Mouse (Mus musculus) CH12.LX (cell line): Measurements from ENCODE around the gene Abhd14a. TPM values are rescaled to one million over a fixed set of nuclear protein-coding genes. Genes with fewer than 3 reads are reported as not detected.

Experiments
- DNase-seq: peaks from one replicate; pipeline ENCODE4 v3.0.0-alpha.2; 2013; ENCODE audit errors: extremely low read depth
- H3K27ac ChIP-seq: 2 replicates; pipeline ENCODE4 v1.5.1; 2012; ENCODE audit warnings: low read depth, mild to moderate bottlenecking, control low read depth, moderate library complexity; ENCODE audit not compliant: insufficient read depth
- H3K27me3 ChIP-seq: replicated peaks from 2 replicates; pipeline ENCODE3; 2012; ENCODE audit warnings: inconsistent platforms
- H3K36me3 ChIP-seq, 2 experiments: replicated peaks in 1 of 2; 2 replicates each; pipeline versions ENCODE3 to v1.6.1; 2012; ENCODE audit warnings: inconsistent platforms in 1 of 2, low read length in 1 of 2, mild to moderate bottlenecking in 1 of 2, mixed read lengths in 1 of 2, moderate library complexity in 1 of 2; ENCODE audit not compliant: control insufficient read depth in 1 of 2, insufficient read depth in 1 of 2
- H3K4me1 ChIP-seq, 2 experiments: 2 replicates each; pipeline ENCODE4 v1.6.1; 2012; ENCODE audit warnings: inconsistent platforms in 1 of 2, moderate library complexity in 1 of 2; ENCODE audit not compliant: insufficient read depth in 2 of 2, control insufficient read depth in 1 of 2
- H3K4me2 ChIP-seq: 2 replicates; pipeline ENCODE4 v1.6.1; 2012; ENCODE audit warnings: low read depth, mild to moderate bottlenecking, control low read depth; ENCODE audit not compliant: poor library complexity, insufficient read depth, severe bottlenecking
- H3K4me3 ChIP-seq, 3 experiments: fragments of 150-350 bp in 1 of 3; sonication (generic) in 1 of 3; replicated peaks in 1 of 3; 2 replicates each; pipeline versions ENCODE3 to v1.5.1; 2011 to 2012; ENCODE audit warnings: low read depth in 2 of 3, low read length in 2 of 3, mild to moderate bottlenecking in 2 of 3, moderate library complexity in 2 of 3, control low read depth in 1 of 3, improper control_type of control experiment in 1 of 3, inconsistent platforms in 1 of 3, mixed read lengths in 1 of 3; ENCODE audit not compliant: poor library complexity in 1 of 3
- H3K79me2 ChIP-seq: replicated peaks from 2 replicates; pipeline ENCODE4 v1.6.1; 2012; ENCODE audit warnings: mild to moderate bottlenecking, moderate library complexity; ENCODE audit not compliant: control insufficient read depth, poor library complexity, insufficient read depth, severe bottlenecking; ENCODE audit errors: extremely low read depth
- H3K9ac ChIP-seq: 2 replicates; pipeline ENCODE4 v1.6.1; 2012; ENCODE audit warnings: low read depth, mild to moderate bottlenecking, control low read depth, moderate library complexity; ENCODE audit not compliant: insufficient read depth
- H3K9me3 ChIP-seq: replicated peaks from 2 replicates; pipeline ENCODE3; 2012; ENCODE audit warnings: low read length, inconsistent platforms, mixed read lengths
- BHLHE40 ChIP-seq: IDR thresholded peaks from 2 replicates; pipeline ENCODE4 v1.6.1; 2011; ENCODE audit warnings: mild to moderate bottlenecking, low read depth, low read length, improper control_type of control experiment
- CHD1 ChIP-seq: IDR thresholded peaks from 2 replicates; pipeline ENCODE4 v1.6.1; 2012; ENCODE audit warnings: low read depth, low read length, improper control_type of control experiment, inconsistent platforms
- CHD2 ChIP-seq: IDR thresholded peaks from 2 replicates; pipeline ENCODE4 v1.6.1; 2011; ENCODE audit warnings: low read length, improper control_type of control experiment
- E2F4 ChIP-seq: IDR thresholded peaks from 2 replicates; pipeline ENCODE4 v1.6.1; 2011; ENCODE audit warnings: low read depth, low read length, improper control_type of control experiment; ENCODE audit not compliant: insufficient replicate concordance
- EP300 ChIP-seq: IDR thresholded peaks from 2 replicates; pipeline ENCODE4 v1.6.1; 2011; ENCODE audit warnings: low read length, improper control_type of control experiment
- ETS1 ChIP-seq: conservative IDR thresholded peaks from 2 replicates; pipeline ENCODE4 v1.6.1; 2012; ENCODE audit warnings: low read depth, mild to moderate bottlenecking, inconsistent platforms, low read length, improper control_type of control experiment, moderate library complexity
- GABPA ChIP-seq: IDR thresholded peaks from 2 replicates; pipeline ENCODE4 v1.6.1; 2012; ENCODE audit warnings: low read depth, low read length, improper control_type of control experiment, inconsistent platforms; ENCODE audit not compliant: insufficient replicate concordance
- HCFC1 ChIP-seq: IDR thresholded peaks from 2 replicates; pipeline ENCODE4 v1.6.1; 2012; ENCODE audit warnings: low read depth, mild to moderate bottlenecking, inconsistent platforms, low read length, improper control_type of control experiment
- JUN ChIP-seq: IDR thresholded peaks from 2 replicates; pipeline ENCODE4 v1.6.1; 2011; ENCODE audit warnings: low read depth, mild to moderate bottlenecking, low read length, improper control_type of control experiment, moderate library complexity; ENCODE audit not compliant: insufficient read depth
- KAT2A ChIP-seq: IDR thresholded peaks from 2 replicates; pipeline ENCODE4 v1.6.1; 2012; ENCODE audit warnings: low read length, improper control_type of control experiment, inconsistent platforms; ENCODE audit not compliant: insufficient replicate concordance
- MAFK ChIP-seq: IDR thresholded peaks from 2 replicates; pipeline ENCODE4 v1.6.1; 2011; ENCODE audit warnings: low read length, improper control_type of control experiment; ENCODE audit not compliant: insufficient replicate concordance
- MAX ChIP-seq: IDR thresholded peaks from 2 replicates; pipeline ENCODE4 v1.6.1; 2011; ENCODE audit warnings: low read length, improper control_type of control experiment
- MEF2A ChIP-seq: IDR thresholded peaks from 2 replicates; pipeline ENCODE4 v1.6.1; 2014; ENCODE audit warnings: low read depth, mild to moderate bottlenecking, inconsistent platforms, low read length, improper control_type of control experiment, borderline replicate concordance
- MXI1 ChIP-seq: IDR thresholded peaks from 2 replicates; pipeline ENCODE4 v1.6.1; 2011; ENCODE audit warnings: mild to moderate bottlenecking, low read depth, low read length, improper control_type of control experiment
- NELFE ChIP-seq: IDR thresholded peaks from 2 replicates; pipeline ENCODE4 v1.6.1; 2011; ENCODE audit warnings: low read depth, low read length, improper control_type of control experiment
- NRF1 ChIP-seq: IDR thresholded peaks from 2 replicates; pipeline ENCODE4 v1.6.1; 2014; ENCODE audit warnings: low read depth, mild to moderate bottlenecking, inconsistent platforms, low read length, improper control_type of control experiment, moderate library complexity
- PAX5 ChIP-seq: IDR thresholded peaks from 2 replicates; pipeline ENCODE4 v1.6.1; 2012; ENCODE audit warnings: low read length, inconsistent platforms, mixed read lengths
- RAD21 ChIP-seq: IDR thresholded peaks from 2 replicates; pipeline ENCODE4 v1.6.1; 2011; ENCODE audit warnings: low read depth, mild to moderate bottlenecking, low read length, improper control_type of control experiment, moderate library complexity
- RCOR1 ChIP-seq: conservative IDR thresholded peaks from 2 replicates; pipeline ENCODE4 v1.6.1; 2012; ENCODE audit warnings: low read depth, mild to moderate bottlenecking, inconsistent platforms, low read length, improper control_type of control experiment
- SMC3 ChIP-seq: IDR thresholded peaks from 2 replicates; pipeline ENCODE4 v1.6.1; 2011; ENCODE audit warnings: low read depth, low read length, improper control_type of control experiment
- TBP ChIP-seq: conservative IDR thresholded peaks from 2 replicates; pipeline ENCODE4 v1.6.1; 2011; ENCODE audit warnings: low read depth, low read length, improper control_type of control experiment
- UBTF ChIP-seq: IDR thresholded peaks from 2 replicates; pipeline ENCODE4 v1.6.1; 2012; ENCODE audit warnings: low read depth, mild to moderate bottlenecking, inconsistent platforms, low read length, improper control_type of control experiment, moderate library complexity
- USF1 ChIP-seq: IDR thresholded peaks from 2 replicates; pipeline ENCODE4 v1.6.1; 2014; ENCODE audit warnings: low read depth, mild to moderate bottlenecking, inconsistent platforms, low read length, improper control_type of control experiment
- USF2 ChIP-seq: conservative IDR thresholded peaks from 2 replicates; pipeline ENCODE4 v1.6.1; 2011; ENCODE audit warnings: low read depth, low read length, improper control_type of control experiment
- ZC3H11A ChIP-seq: IDR thresholded peaks from 2 replicates; pipeline ENCODE4 v1.6.1; 2012; ENCODE audit warnings: low read depth, mild to moderate bottlenecking, inconsistent platforms, low read length, improper control_type of control experiment
- ZKSCAN1 ChIP-seq: IDR thresholded peaks from 2 replicates; pipeline ENCODE4 v1.6.1; 2012; ENCODE audit warnings: low read depth, inconsistent platforms, low read length, improper control_type of control experiment, borderline replicate concordance
- ZNF384 ChIP-seq: IDR thresholded peaks from 2 replicates; pipeline ENCODE4 v1.6.1; 2012; ENCODE audit warnings: low read depth, low read length, improper control_type of control experiment, inconsistent platforms
- dilution Hi-C: fragments of 300-500 bp; cut with MboI; formaldehyde crosslinking; loops from 2 replicates; pipeline ENCODE4 v1.14.3; 2020; ENCODE audit warnings: low sequenced_read_pairs; ENCODE audit not compliant: extremely low pct_unique_long_range_greater_than_20kb, extremely low pct_ligation_motif_present
- in situ Hi-C: fragments of 300-500 bp; cut with MboI; formaldehyde crosslinking; loops from 3 replicates; pipeline ENCODE4 v1.14.3; 2019; ENCODE audit warnings: low sequenced_read_pairs, low pct_ligation_motif_present, low pct_unique_long_range_greater_than_20kb, mixed read lengths
- polyA plus RNA-seq: library from polyadenylated mRNA; unstranded; fragments of >175 nt; gene quantifications from 2 replicates; pipeline ENCODE4 v1.2.1, GENCODE M21; 2012; ENCODE audit warnings: low read depth; ENCODE audit not compliant: insufficient read length
- total RNA-seq, 2 experiments: library from RNA; depleted of rRNA; stranded (reverse); fragments of 300-350 nt in 1 of 2; fragments of >200 nt in 1 of 2; gene quantifications; 2 replicates each; pipeline ENCODE4 v1.2.3; 2012 to 2014

The Abhd14a gene
- total and polyA plus RNA-seq, 3 experiments: 18.2 to 23.3 (median 20.4) TPM

GRCm38 (mm10) chr9:106417841-106418625 is 29.4 kb downstream of the Abhd14a start:
- no peak overlapping the region for H3K9ac ChIP-seq
- H3K36me3 ChIP-seq: no peaks in the 10 kb centered on the region
- no peak overlapping the region for H3K27ac ChIP-seq
- no peak for DNase-seq
- H3K27me3 ChIP-seq: peaks cover 3% of the 10 kb centered on the region
- H3K79me2 ChIP-seq: no peaks in the 10 kb centered on the region
- H3K4me3 ChIP-seq: no peak overlapping the region
- in situ Hi-C loops (no loop called here), dilution Hi-C loops (no loop called here)
- TF ChIP-seq CHD2 (no peak), EP300 (no peak), PAX5 (no peak), JUN (no peak), HCFC1 (no peak), MEF2A (no peak), USF1 (no peak), RAD21 (no peak), ZC3H11A (no peak), USF2 (no peak), CHD1 (no peak), ETS1 (no peak), ZKSCAN1 (no peak), RCOR1 (no peak), NRF1 (no peak), KAT2A (no peak), SMC3 (no peak), E2F4 (no peak)
- H3K4me2 ChIP-seq: no peak overlapping the region
- no peaks in the 10 kb centered on the region for H3K9me3 ChIP-seq
- H3K4me1 ChIP-seq: peaks cover 0 to 5% of the 10 kb centered on the region in 2 experiments; a peak in 1 of 4 replicates

- Histone ChIP-seq H3K4me3 (no peak overlapping the region), H3K36me3 (no peaks in the 10 kb centered on the region), H3K27ac (no peak overlapping the region), H3K4me2 (no peak overlapping the region), H3K9ac (no peak overlapping the region), H3K79me2 (no peaks in the 10 kb centered on the region), H3K27me3 (peaks cover 3% of the 10 kb centered on the region), H3K9me3 (no peaks in the 10 kb centered on the region), H3K4me1 (peaks cover 9 to 16% of the 10 kb centered on the region in 2 experiments; a peak in 3 of 4 replicates)
- DNase-seq: no peak
- in situ Hi-C loops: no loop called here
- dilution Hi-C loops: no loop called here
- TF ChIP-seq SMC3: no peak
- no peak for TF ChIP-seq ZC3H11A
- no peak for TF ChIP-seq ZNF384
- TF ChIP-seq UBTF: no peak
- no peak for TF ChIP-seq TBP
- no peak for TF ChIP-seq BHLHE40
- no peak for TF ChIP-seq GABPA
- no peak for TF ChIP-seq MAFK
- no peak for TF ChIP-seq MAX
- TF ChIP-seq E2F4: no peak
- TF ChIP-seq PAX5: no peak
- TF ChIP-seq NELFE: no peak
- TF ChIP-seq MXI1: no peak
Observed at GRCm38 (mm10) chr9:106416826-106417225, 30.7 kb downstream of the Abhd14a start.
